Mouse (Mus musculus): ENCODE data around the gene Olfr432.

DNA sequence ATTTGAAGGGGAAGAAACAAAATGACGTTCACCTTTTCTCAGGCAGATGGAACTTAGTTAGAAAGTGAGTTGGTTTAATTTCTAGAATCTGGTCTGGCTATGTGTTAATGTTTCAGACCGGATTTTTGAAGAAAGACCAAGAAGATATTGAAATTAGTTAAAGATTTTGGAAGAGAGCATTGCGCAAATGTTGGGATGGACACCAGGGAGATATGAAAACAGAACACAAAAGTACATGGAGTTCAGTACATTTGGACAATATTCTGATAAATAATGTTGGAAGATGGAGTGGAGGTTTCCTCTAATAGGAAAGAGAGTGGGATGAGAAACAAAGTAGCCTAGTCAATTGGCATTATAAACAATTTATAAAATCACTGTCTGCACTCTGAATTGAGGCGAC is 2.5 kb downstream of the Olfr432 start:
- no peak for TF ChIP-seq CTCF (IDR thresholded peaks at IDR 0.05; ENCODE audit: control insufficient read depth, insufficient read depth, insufficient replicate concordance, low read depth, low read length)
- TF ChIP-seq POLR2A (IDR thresholded peaks at IDR 0.05; ENCODE audit: control insufficient read depth, low read depth, low read length), result no peak
